Mouse (Mus musculus): Measurements from ENCODE around the gene Dcpp3. TPM values are rescaled to one million over a fixed set of nuclear protein-coding genes. Genes with fewer than 3 reads are reported as not detected.

Gene Dcpp3
- polyA plus RNA-seq (2021; fragmentation: Nextera tagmentation) = not detected in 2 replicates
- long read RNA-seq, experiment 1 = 0 reads
- long read RNA-seq, experiment 2 = 0 reads

DNA sequence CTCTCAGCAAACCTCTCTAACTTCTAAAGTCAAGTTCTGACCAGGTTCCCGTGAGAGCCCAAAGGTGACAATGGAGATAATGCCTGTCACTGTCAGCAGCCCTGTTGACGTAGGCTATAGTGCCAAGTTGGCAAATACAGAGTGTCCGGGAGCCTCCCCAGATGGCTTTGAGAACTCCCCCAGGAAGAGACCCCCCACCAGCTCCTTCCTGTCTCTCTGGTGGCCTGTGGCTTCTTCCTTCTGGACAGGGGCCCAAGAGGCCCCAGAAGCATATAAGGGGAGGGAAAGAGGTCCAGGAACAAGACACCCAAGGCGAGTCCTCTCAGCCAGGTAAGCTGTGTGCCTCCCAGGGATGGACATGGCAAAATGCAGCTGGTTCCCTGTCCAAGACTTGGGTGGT lies at the start of gene Dcpp3:
TSS of gene Dcpp3 (plus strand) at position 301 of the 400 bp plus-strand sequence.

DNA sequence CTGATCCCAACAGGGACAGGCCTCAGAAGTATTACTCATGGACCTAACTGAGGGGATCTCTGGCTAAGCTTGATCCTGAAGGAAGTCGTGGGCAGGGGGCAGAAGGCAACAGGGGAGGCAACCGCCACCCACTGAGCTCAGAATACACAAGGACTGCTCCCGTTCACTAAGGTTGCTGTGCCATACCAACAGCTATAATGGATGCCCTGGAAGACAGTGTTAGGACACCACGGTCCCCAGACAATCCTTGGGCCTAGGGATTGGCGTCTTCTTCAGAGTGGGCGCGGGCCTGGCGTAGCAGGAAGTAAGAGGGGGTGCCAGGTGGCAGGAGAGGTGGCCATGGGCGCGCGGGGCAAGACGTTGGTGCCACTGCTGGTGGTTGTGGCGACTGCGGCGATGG lies 49.5 kb upstream of the Dcpp3 start, which contains the start of gene Prss21:
TSS of gene Prss21 (plus strand) at position 301 of the 400 bp plus-strand sequence.

DNA sequence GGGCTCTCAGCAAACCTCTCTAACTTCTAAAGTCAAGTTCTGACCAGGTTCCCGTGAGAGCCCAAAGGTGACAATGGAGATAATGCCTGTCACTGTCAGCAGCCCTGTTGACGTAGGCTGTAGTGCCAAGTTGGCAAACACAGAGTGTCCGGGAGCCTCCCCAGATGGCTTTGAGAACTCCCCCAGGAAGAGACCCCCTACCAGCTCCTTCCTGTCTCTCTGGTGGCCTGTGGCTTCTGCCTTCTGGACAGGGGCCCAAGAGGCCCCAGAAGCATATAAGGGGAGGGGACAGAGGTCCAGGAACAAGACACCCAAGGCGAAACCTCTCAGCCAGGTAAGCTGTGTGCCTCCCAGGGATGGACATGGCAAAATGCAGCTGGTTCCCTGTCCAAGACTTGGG lies 36.7 kb upstream of the Dcpp3 start, which contains the start of the genes Dcpp1 and Dcpp2:
TSS of gene Dcpp1 (plus strand) at position 301 of the 400 bp plus-strand sequence.
TSS of gene Dcpp2 (plus strand) at position 305 of the 400 bp plus-strand sequence.

DNA sequence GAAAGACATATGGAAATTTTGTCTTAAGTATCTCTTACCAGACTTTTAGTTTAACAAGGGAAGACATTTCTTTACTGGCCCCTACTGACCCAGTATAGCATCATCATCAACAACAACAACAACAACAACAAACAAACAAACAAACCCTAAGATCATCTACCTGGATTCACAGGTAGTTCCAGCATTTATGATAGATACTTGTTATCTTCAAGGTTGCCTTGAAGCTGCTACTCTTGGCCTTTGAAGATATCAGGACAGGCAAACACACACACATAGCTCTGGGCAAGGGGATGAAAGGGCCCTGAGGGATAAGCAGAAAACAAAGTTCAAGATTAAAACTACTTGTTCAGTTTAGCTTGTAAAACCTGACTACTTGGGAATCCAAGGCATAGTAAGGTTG lies 24.1 kb downstream of the Dcpp3 start, which contains the start of gene Sbp:
TSS of gene Sbp (plus strand) at position 301 of the 400 bp plus-strand sequence.

DNA sequence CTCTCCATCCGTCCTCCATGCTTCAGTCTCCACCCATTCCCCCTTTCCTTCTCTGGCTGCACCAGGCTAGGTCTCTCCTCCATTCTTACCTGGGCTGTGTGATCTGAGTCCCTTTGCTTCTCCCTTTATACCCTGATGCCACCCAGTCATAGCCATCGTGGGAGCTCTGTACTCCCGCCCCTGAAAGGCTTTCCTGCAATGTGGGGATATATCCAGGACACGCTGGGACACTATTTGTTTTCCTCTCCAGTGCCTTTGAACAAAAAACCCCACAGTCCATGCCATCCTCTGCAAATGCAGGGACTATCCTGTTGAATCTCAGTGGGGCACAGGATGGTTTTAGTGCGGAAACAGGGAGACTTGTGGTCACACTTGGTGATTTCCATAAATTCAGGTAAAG lies 37.9 kb downstream of the Dcpp3 start, which contains the start of gene Sbpl:
TSS of gene Sbpl (minus strand) at position 101 of the 400 bp plus-strand sequence.

Other genes starting within 250 kb of the Dcpp3 start
- gene Hcfc1r1, start 243.9 kb upstream of the Dcpp3 start, polyA plus RNA-seq (2021; fragmentation: Nextera tagmentation) = 212 and 288 TPM in 2 replicates
- 6.0 and 8.1 TPM in 2 replicates for gene Thoc6, start 243.6 kb upstream of the Dcpp3 start, polyA plus RNA-seq (2021; fragmentation: Nextera tagmentation)
- 8.0 and 11.9 TPM in 2 replicates for gene Tnfrsf12a, start 240.0 kb upstream of the Dcpp3 start, polyA plus RNA-seq (2021; fragmentation: Nextera tagmentation)
- gene Cldn6, start 238.2 kb upstream of the Dcpp3 start, polyA plus RNA-seq (2021; fragmentation: Nextera tagmentation) = not detected in 2 replicates
- gene Cldn9, start 233.4 kb upstream of the Dcpp3 start, polyA plus RNA-seq (2021; fragmentation: Nextera tagmentation) = not detected in 2 replicates
- gene 1520401A03Rik, start 194.7 kb upstream of the Dcpp3 start, polyA plus RNA-seq (2021; fragmentation: Nextera tagmentation) = not detected in 2 replicates
- 1.8 and 4.4 TPM in 2 replicates for gene Pkmyt1, start 191.1 kb upstream of the Dcpp3 start, polyA plus RNA-seq (2021; fragmentation: Nextera tagmentation)
- gene Paqr4, start 176.6 kb upstream of the Dcpp3 start, polyA plus RNA-seq (2021; fragmentation: Nextera tagmentation) = 121 and 122 TPM in 2 replicates
- 1.5 and 2.2 TPM in 2 replicates for gene Kremen2, start 171.6 kb upstream of the Dcpp3 start, polyA plus RNA-seq (2021; fragmentation: Nextera tagmentation)
- gene Flywch1, start 145.9 kb upstream of the Dcpp3 start, polyA plus RNA-seq (2021; fragmentation: Nextera tagmentation) = 294 and 331 TPM in 2 replicates
- 28.8 and 29.4 TPM in 2 replicates for gene Flywch2, start 131.4 kb upstream of the Dcpp3 start, polyA plus RNA-seq (2021; fragmentation: Nextera tagmentation)
- gene Srrm2, start 126.9 kb upstream of the Dcpp3 start, polyA plus RNA-seq (2021; fragmentation: Nextera tagmentation) = 120 and 290 TPM in 2 replicates
- 1,419 and 1,447 TPM in 2 replicates for gene Elob, start 88.3 kb upstream of the Dcpp3 start, polyA plus RNA-seq (2021; fragmentation: Nextera tagmentation)
- not detected in 2 replicates for gene Prss33, start 81.4 kb upstream of the Dcpp3 start, polyA plus RNA-seq (2021; fragmentation: Nextera tagmentation)
- not detected in 2 replicates for gene Prss32, start 73.6 kb upstream of the Dcpp3 start, polyA plus RNA-seq (2021; fragmentation: Nextera tagmentation)
- 0.11 and 0.18 TPM in 2 replicates for gene Prss41, start 73.3 kb upstream of the Dcpp3 start, polyA plus RNA-seq (2021; fragmentation: Nextera tagmentation)
- gene Prss21, start 49.4 kb upstream of the Dcpp3 start, polyA plus RNA-seq (2021; fragmentation: Nextera tagmentation) = not detected in 2 replicates
- gene Dcpp1, start 36.6 kb upstream of the Dcpp3 start, polyA plus RNA-seq (2021; fragmentation: Nextera tagmentation) = not detected in 2 replicates
- not detected in 2 replicates for gene Dcpp2, start 36.6 kb upstream of the Dcpp3 start, polyA plus RNA-seq (2021; fragmentation: Nextera tagmentation)
- gene Sbp, start 24.2 kb downstream of the Dcpp3 start, polyA plus RNA-seq (2021; fragmentation: Nextera tagmentation) = not detected in 2 replicates
- gene Sbpl, start 37.8 kb downstream of the Dcpp3 start, polyA plus RNA-seq (2021; fragmentation: Nextera tagmentation) = not detected in 2 replicates
- 0.21 and 0.48 TPM in 2 replicates for gene Prss30, start 63.1 kb downstream of the Dcpp3 start, polyA plus RNA-seq (2021; fragmentation: Nextera tagmentation)
- 3.7 and 5.0 TPM in 2 replicates for gene Prss22, start 80.6 kb downstream of the Dcpp3 start, polyA plus RNA-seq (2021; fragmentation: Nextera tagmentation)
- not detected in 2 replicates for gene Prss27, start 120.7 kb downstream of the Dcpp3 start, polyA plus RNA-seq (2021; fragmentation: Nextera tagmentation)
- 22.2 and 27.3 TPM in 2 replicates for gene Kctd5, start 156.0 kb downstream of the Dcpp3 start, polyA plus RNA-seq (2021; fragmentation: Nextera tagmentation)
- 40.3 and 56.0 TPM in 2 replicates for gene Pdpk1, start 233.5 kb downstream of the Dcpp3 start, polyA plus RNA-seq (2021; fragmentation: Nextera tagmentation)
- gene Amdhd2, start 246.3 kb downstream of the Dcpp3 start, polyA plus RNA-seq (2021; fragmentation: Nextera tagmentation) = 24.5 and 32.9 TPM in 2 replicates